Mouse (Mus musculus): ENCODE results near the gene Fxr2.

Fxr2 gene

GRCm38 (mm10) chr11:69661221-69661881 lies 28.6 kb downstream of the Fxr2 start:
- DNase-seq (ENCODE audit: low spot score), result no peak

GRCm38 (mm10) chr11:69662213-69662966 lies 29.6 kb downstream of the Fxr2 start, which contains the start of gene Mpdu1:
Gene Mpdu1 (minus strand): TSS chr11:69662642.
- peak; percentile 78 for DNase-seq (ENCODE audit: low spot score)

DNA sequence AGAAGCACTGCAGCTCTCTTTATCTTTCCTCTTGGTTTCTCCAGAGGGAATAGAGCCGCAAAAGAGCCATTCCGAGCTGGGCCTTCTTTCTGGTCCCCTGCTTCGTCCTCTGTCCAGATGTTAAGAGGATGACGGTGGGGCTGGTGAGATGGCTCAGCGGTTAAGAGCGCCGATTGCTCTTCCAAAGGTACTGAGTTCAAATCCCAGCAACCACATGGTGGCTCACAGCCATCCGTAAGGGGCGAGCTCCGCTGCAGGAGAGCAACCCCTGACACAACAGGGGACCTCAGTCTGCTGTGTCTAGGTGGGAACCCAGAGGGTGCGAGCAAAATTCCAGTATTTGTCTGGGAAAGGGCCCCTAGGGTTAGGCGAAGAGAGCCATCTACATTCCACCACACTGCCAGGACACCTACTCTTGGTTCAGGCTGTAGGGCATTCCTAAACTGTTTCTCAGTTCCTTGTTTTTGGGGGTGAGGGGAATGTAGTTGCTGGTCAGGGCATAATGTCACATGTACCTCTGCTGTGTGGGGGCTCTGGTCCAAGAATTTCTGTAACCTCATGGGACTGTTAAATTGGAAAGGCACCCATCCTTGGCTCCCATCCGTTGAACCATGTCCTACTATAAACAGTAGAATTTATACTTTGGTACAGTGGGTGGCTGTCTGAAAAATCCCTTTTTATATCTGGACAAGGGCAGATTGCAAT lies 30.3 kb downstream of the Fxr2 start:
- no peak for DNase-seq (ENCODE audit: low spot score)

- no peak for DNase-seq (ENCODE audit: low spot score)
These were observed 31.0 kb downstream of the Fxr2 start for GRCm38 (mm10) chr11:69663795-69664194.

GRCm38 (mm10) chr11:69664841-69665240 lies 32.1 kb downstream of the Fxr2 start:
- no peak for DNase-seq (ENCODE audit: low spot score)

DNA sequence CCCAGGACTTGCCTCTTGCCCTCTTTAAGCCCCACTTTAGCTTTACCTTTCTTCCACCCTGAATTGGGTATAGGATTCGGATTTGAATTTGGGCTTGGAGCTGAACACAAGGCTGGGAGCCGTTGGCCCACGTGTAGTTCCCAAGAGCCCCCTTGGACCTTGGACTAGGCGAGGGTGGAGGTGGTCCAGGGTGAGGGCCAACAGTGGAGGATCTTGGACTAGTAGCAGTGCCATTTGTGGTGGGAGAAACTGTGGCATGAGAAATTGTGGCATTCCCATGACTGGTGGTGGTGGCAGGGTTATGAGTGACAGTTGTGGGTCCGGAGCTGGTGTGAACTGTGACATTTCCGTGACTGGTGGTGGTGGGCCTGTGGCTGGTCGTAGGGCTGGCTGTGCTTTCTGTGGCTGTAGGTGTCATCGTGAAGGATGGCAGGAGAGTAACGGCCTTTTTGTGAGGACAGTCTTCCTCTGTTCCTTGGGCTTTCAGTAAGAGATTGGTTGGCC lies 32.7 kb downstream of the Fxr2 start:
- DNase-seq (ENCODE audit: low spot score), result no peak

DNA sequence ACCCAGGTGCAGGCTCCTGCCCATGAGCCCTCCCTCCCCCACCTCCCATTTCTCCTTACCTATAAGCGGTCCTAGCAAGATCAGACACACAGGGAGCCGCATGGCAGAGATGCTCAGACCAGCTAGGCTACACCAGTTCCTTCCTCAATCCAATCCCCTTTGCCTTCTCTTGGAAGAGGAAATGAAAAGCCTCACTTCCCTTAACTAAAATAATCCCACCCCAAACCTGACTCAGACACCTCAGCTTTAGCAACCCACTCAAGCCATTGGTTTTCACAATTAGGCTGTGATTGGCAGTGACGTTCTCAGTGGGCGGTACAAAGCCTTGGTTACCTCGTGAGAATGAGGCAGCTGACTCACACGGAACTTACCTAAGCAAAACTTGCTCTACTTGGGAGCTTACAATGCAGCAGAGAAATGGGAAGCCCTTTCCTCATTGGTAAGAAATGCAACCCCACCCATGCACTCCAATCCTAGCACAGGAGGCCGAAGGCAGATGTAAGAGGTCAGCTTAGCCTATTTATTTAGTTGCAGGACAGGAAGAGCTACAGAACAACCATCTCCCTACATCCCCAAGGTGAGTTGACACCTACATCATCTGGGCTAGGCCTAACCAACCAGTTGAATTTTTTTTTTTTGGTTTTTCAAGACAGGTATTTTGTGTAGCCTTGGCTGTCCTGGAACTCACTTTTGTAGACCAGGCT lies 33.3 kb downstream of the Fxr2 start, which contains the start of gene Cd68:
Cd68 (minus strand) TSS at position 193 of the 704 bp plus-strand sequence.
- DNase-seq (ENCODE audit: low spot score), result no peak

GRCm38 (mm10) chr11:69666665-69667005 lies 33.8 kb downstream of the Fxr2 start:
- DNase-seq (ENCODE audit: low spot score), result no peak

DNA sequence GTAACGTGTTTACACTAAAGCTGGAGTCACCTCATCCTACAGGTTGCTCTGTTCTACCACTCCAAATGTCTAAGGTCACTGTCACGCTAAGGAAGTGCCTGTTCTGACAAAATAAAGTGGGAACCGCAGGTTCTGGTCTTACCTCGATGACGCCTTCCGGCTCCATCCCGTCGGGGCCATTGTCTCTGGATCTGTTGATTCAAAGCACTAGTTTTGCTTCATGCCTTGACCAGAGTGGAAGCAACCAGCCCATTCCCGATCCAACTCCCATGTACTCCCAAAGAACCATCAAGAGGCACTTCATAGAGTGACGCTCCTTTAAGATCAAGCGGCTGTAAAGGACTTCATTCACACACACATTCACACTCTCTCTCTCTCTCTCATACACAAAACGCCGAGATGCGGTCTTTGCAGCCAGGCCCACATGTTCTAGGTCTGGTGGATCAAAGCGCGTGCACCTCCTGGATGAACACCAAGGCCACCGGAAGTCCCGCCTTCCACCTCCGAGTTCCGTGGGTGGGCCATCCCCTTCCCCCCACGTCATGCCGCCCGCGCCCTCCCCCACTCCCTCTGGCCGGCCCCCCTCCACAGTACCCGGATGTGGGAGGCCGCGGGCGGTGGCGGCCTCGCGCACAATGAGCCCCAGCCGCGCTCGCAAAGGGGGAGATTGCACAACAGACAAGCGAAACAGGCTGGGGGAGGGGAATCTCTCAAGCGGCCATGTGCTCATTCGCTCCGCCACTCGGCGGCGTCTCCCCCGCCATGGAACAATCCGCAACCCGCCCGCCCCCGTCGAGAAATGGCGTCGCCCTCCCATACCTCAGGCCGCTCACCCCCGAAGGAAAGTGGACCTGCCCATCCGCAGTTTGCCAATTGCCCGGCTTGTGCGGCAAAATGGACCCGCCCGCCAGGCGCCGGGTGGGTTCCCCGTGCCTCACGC lies 38.3 kb downstream of the Fxr2 start:
- DNase-seq (ENCODE audit: low spot score), result peak; percentile 92

DNA sequence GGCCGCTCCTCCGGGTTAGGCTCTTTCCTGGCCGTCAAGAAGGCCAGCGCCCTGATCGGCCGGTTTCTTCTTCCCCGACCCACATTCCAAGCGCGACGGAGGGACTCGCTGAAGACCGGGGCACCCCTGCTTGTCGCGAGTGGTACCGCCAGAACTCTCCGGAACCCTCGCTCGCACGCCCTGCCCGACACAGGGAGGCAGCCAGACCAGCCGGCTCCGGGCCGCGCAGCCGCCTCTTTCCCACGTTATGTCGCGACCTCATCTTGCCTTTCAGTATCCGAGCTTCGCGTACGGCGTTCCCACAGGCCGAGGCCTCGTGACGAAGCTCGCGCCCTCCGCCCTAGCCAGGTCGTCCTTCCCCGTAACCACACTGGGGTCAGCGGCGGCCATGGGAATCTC lies 38.9 kb downstream of the Fxr2 start:
- no peak for DNase-seq (ENCODE audit: low spot score)

GRCm38 (mm10) chr11:69672211-69672706 lies 39.5 kb downstream of the Fxr2 start, which contains the start of gene Eif4a1:
Gene Eif4a1 (minus strand): TSS chr11:69672423.
- peak; percentile 99 for DNase-seq (ENCODE audit: low spot score)

- no peak for DNase-seq (ENCODE audit: low spot score)
These were observed 46.4 kb downstream of the Fxr2 start for GRCm38 (mm10) chr11:69679144-69679543.

DNA sequence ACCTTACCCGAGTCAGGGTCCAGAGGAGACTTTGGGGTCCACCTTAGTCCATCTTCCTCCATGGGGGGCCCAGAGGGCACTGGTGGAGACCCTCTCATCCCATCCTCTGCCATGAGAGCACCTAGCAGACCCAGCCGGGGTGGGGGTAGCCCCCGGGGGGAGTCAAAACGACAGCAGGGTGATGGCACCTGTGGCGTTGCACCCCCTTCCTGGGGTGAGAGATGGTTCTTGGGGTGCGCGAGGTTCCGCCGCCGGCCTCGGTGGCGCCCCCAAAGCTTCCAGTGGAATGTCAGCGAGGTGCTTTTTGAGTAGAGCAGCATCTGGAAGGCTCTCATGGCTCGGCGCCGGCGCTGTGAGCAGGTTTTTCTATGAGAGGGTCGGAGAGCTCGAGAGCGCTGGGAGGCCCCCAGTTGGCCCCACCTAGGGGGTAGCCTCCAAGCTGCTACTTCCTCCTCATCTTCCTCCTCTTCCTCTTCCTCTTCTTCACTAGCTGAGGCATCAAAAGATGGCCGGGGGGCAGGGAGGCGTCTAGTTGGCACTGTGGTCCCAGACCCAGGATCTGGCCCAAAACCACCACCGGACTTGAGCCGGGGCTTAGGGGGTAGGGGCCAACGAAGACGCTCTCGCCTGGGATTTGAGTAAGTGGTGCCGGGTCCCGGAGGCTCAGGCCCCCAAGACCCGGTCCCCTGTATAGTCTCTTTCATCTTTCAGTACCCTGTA lies 47.5 kb downstream of the Fxr2 start:
- no peak for DNase-seq (ENCODE audit: low spot score)

- DNase-seq (ENCODE audit: low spot score), result peak; percentile 92
These were observed 48.8 kb downstream of the Fxr2 start, which contains the start of gene Senp3 for GRCm38 (mm10) chr11:69681314-69682208. Gene Senp3 (minus strand): TSS chr11:69682084.

- DNase-seq (ENCODE audit: low spot score), result no peak
These were observed 49.5 kb downstream of the Fxr2 start for GRCm38 (mm10) chr11:69682209-69682839.

DNA sequence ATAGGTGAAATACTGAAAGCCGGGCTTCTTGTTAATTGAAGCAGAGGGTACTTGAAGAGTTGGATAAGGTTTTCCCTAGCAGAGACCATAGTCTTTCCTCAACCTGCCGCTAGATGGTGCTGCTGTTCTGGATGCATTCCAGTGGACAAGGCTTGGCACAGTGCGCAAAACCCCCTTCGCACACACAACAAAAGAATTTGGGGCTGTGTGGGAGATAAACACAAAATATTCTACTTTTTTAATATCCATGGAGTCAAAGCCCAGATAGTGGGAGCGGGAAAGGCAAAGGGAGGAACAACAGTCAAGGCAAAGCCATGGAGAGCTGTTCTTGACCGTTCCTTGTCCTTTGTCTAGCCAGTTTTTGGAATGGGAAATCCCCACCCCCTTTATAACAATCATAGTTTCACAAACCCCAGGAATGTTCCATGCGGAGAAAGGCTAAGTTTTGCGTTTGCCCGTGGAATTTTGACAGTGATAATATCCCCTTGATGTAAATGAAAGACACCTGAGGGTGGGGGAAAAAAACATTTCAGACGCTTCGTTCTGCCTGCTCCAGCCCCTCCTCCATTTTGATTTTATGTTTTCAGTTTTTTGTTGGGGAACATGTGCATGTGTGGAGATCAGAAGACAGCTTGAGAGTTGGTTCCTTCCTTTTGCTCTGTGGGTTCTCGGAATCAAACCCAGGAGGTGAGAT lies 50.2 kb downstream of the Fxr2 start:
- peak; percentile 94 for DNase-seq (ENCODE audit: low spot score)

GRCm38 (mm10) chr11:69683576-69683975 lies 50.8 kb downstream of the Fxr2 start:
- no peak for DNase-seq (ENCODE audit: low spot score)
